Mouse (Mus musculus): ENCODE results near the gene Gm15319. TPM values are rescaled to one million over a fixed set of nuclear protein-coding genes. Genes with fewer than 3 reads are reported as not detected.
"Not testable (repeated sequence)": the region's sequence is repeated elsewhere in the genome, so short reads cannot be mapped to it uniquely, and the experiment has no call there.

Gm15319 gene
- polyA plus RNA-seq (2012; ENCODE audit: insufficient read depth, insufficient read length, missing spikeins), result not detected in 2 replicates

DNA sequence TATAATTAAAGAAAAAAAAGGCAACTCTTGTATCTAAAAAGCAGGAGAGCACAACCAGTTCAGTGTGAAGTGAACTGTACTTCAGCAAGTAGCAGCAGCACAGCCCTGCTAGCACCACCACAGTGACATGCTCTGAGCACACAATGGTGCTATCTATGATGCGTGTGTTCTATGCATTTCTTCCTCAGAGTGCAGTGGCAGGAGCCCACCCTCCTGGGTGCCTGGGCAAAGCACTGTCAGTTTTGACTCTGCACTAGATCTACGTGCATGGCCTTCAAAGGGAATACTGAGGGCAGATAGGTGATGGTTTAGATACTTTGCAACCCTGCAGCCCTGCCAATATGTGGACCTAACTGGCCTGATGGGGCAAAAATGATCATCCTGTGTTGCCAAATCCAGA is at the start of gene Gm15319:
TSS of gene Gm15319 (minus strand) at position 101 of the 400 bp plus-strand sequence.
- H3K4me3 ChIP-seq (ENCODE audit: insufficient read depth, low read depth, low read length); H3K4me1 ChIP-seq (ENCODE audit: control insufficient read depth, insufficient read depth, insufficient read length, low read length); H3K27ac ChIP-seq (replicated peaks; ENCODE audit: low read depth, low read length): not testable (repeated sequence)

DNA sequence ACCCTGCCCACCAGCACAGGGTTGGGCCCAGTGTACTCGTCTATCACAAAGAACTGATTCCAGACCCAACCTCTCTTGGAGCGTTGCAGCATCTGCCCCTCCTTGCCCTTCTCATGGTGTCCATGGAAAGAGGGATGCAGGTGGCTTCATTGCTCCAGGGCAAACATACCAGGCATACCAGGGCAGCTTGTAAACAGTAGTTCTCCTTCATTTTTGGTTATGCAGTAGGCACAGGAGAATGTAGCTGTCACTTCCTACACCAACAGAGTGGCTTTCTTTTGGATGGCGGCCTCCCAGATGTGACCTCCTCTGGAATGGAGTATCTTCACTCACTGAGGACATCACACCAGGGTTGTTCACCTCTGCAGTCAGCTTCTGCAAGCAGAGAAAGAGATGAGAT is 47.3 kb upstream of the Gm15319 start:
- H3K4me3 ChIP-seq (ENCODE audit: insufficient read depth, low read depth, low read length); H3K27ac ChIP-seq (replicated peaks; ENCODE audit: low read depth, low read length); H3K4me1 ChIP-seq (ENCODE audit: control insufficient read depth, insufficient read depth, insufficient read length, low read length): not testable (repeated sequence)

DNA sequence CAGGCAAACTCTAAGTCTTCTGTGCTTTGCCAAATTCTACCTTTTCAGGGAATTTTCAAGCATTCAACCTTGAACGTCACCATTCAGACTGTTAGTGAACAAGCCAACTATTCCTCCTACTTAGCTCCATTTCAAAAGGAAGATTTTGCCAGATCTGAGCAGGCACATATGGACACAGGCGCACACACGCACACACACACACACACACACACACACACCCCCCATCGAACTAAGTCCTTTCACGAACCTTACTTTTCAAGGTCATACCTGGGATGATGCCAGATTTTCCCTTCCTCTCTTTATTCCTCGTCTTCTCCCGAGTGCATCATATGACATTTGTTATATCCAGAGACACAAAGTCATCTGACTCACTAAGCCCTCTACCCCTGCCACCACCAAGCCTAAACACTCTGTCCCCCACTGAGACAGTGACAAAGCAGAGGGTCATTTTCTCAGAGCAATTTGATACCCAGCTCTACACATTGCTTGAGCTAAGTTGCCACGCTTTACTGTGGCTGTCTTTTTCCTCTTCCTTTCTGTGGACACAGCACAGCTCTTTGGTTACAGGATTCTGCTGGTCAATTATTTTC is 45.5 kb upstream of the Gm15319 start:
- not testable (repeated sequence) for H3K4me3 ChIP-seq (ENCODE audit: insufficient read depth, low read depth, low read length); H3K27ac ChIP-seq (replicated peaks; ENCODE audit: low read depth, low read length); H3K4me1 ChIP-seq (ENCODE audit: control insufficient read depth, insufficient read depth, insufficient read length, low read length)

DNA sequence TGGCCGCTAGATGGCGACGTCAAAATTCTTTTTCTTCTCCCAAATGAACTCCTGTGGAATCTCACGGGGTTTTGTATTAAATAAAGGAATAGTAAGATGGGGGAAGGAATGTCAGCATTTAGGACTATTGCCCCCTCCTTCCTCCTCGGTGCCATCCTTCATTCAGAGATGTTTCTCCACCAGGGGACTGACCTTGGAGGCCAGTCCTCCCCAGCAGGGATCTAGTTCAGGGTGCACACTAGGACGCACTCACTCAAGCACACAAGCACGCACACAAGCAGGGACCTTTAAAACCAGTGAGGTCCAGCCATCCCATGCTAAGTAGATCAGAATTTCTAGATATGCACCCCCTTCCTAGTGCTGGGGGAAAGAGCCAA is 26.3 kb upstream of the Gm15319 start:
- not testable (repeated sequence) for H3K27ac ChIP-seq (replicated peaks; ENCODE audit: low read depth, low read length); H3K4me3 ChIP-seq (ENCODE audit: insufficient read depth, low read depth, low read length); H3K4me1 ChIP-seq (ENCODE audit: control insufficient read depth, insufficient read depth, insufficient read length, low read length)

DNA sequence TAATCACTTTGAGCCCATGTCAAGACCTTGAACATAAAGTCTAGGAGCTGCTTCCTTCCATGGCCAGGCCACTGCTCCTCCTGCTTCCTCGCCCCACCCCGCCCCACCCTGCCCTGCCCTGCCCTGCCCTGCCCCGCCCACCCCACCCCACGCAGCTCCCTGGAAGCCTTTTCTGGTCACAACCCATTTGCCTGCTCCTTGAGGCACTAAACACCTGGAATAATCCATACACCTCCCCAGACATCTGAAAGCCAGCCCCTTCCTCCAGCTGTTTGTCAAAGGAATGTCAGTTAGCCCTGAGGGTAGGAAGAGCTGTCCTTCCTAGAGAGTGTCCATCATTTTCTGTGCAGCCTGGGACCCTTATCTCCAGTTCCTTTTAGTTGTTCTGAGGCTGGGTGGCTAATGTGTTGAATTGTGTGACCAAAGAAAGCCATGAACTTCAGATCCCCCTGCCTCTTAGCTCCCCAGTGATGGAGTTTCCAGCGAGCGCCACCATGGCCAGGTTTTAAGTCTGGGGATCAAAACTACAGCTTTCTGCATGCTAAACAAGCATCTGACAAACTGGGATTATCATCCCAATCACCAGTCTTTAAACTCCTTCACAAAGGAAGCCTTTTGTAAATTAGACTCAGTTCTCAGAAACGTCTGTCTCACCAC is 25.8 kb upstream of the Gm15319 start:
- not testable (repeated sequence) for H3K27ac ChIP-seq (replicated peaks; ENCODE audit: low read depth, low read length); H3K4me1 ChIP-seq (ENCODE audit: control insufficient read depth, insufficient read depth, insufficient read length, low read length); H3K4me3 ChIP-seq (ENCODE audit: insufficient read depth, low read depth, low read length)

DNA sequence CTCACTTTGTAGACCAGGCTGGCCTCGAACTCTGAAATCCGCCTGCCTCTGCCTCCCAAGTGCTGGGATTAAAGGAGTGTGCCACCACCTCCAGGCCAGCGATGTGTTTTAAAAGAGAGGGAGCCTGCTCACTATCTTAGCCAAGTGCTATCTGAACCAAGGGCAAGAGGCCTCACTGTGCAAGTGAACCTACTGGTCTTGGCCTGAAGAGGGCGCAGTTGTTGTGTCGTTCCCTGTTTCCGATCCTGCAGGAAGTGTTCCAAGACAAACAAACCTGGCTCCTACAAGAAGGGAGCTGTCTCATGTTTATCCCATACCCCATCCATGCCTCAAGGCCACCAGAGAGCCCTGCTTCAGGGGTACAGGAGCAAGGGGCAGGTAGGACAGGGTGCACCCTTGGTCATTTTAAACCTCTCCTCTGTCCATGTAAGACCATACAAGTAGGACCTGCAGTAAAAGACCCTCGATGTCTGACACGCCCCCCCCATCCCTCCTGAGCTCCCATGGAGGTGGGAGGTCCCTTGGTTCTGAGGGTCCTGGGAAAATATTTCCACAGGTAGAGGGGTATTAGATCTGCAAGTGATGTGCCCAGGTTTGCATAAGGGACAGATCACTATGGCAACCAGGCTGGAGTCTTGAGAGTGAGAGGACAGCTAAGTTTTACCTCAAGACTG is 24.2 kb upstream of the Gm15319 start:
- not testable (repeated sequence) for H3K27ac ChIP-seq (replicated peaks; ENCODE audit: low read depth, low read length); H3K4me1 ChIP-seq (ENCODE audit: control insufficient read depth, insufficient read depth, insufficient read length, low read length); H3K4me3 ChIP-seq (ENCODE audit: insufficient read depth, low read depth, low read length)

DNA sequence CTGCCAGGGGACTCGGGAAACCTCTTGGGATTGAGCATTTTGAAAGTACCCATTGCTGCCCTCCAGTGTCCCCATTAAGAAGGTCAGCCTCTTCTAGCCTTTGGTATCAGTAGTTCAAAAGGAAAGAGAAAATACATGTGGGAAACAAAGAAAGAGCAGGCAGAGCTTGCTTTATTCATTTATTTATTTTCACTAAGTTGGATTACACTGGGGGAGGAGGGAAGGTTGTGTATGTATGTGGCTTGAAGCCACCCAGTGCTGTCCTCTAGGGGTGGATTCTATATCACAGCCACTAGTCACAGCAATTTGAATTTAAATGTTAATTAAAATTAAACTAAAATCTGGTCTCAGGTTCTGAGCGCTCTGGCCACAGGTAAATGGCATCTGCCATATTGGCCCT is 22.0 kb upstream of the Gm15319 start:
- H3K4me1 ChIP-seq (ENCODE audit: control insufficient read depth, insufficient read depth, insufficient read length, low read length); H3K27ac ChIP-seq (replicated peaks; ENCODE audit: low read depth, low read length); H3K4me3 ChIP-seq (ENCODE audit: insufficient read depth, low read depth, low read length): not testable (repeated sequence)

DNA sequence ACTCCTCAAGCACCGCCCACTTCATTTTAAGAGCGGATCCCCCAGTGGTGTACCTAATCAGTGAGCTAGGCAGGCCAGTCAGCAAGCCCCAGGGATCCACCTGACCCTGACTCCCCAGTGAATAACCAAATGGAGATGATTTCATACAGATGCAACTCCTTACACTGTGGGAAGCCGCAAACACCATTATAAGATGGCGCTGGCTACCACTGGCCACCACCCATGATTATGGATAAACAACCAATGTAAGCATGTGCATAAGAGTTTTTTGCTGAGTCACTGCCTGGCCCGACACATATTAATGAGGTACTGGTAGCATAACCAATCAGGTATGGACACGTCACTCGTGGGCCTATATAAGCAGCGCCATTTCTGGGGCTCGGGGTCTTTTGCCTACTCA is 21.1 kb upstream of the Gm15319 start:
- H3K4me1 ChIP-seq (ENCODE audit: control insufficient read depth, insufficient read depth, insufficient read length, low read length); H3K27ac ChIP-seq (replicated peaks; ENCODE audit: low read depth, low read length); H3K4me3 ChIP-seq (ENCODE audit: insufficient read depth, low read depth, low read length): not testable (repeated sequence)

DNA sequence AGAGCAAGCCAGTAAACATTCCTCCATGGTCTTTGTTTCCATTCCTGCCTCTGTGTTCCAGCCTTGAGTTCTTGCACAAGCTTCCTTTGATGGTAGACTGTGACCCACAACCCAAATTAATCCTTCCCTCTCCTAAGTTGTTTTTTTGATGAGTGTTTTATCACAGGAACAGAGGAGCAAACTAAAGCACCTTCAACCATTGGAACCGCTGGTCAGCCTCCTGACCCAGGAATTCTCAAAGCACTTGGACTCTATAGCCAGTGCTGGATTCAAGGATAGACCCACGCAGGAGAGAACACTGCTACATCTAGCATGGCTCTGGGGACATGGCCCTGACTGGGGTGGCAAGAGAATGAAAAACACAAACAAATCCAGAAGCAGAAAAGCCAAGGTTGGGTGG is 19.1 kb upstream of the Gm15319 start:
- H3K4me3 ChIP-seq (ENCODE audit: insufficient read depth, low read depth, low read length); H3K27ac ChIP-seq (replicated peaks; ENCODE audit: low read depth, low read length); H3K4me1 ChIP-seq (ENCODE audit: control insufficient read depth, insufficient read depth, insufficient read length, low read length): not testable (repeated sequence)

DNA sequence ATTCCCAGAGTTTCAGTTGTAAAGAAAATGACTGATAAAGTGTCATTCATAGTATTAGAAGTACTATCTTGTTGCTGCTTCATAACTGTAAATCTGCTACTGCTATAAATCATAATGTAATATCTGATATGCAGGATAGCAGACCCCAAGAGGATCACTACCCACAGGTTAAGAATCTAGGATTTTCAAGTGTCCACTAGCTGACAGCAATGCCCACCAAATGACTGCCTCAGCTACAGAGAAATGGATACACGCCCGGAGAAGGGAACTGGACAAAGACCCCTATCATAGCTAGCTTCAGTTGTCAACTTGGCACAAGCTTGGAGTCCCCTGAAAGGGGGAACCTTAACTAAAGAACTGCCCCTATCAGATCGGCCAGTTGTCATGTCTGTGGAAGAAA is 18.6 kb upstream of the Gm15319 start:
- not testable (repeated sequence) for H3K4me3 ChIP-seq (ENCODE audit: insufficient read depth, low read depth, low read length); H3K27ac ChIP-seq (replicated peaks; ENCODE audit: low read depth, low read length); H3K4me1 ChIP-seq (ENCODE audit: control insufficient read depth, insufficient read depth, insufficient read length, low read length)

DNA sequence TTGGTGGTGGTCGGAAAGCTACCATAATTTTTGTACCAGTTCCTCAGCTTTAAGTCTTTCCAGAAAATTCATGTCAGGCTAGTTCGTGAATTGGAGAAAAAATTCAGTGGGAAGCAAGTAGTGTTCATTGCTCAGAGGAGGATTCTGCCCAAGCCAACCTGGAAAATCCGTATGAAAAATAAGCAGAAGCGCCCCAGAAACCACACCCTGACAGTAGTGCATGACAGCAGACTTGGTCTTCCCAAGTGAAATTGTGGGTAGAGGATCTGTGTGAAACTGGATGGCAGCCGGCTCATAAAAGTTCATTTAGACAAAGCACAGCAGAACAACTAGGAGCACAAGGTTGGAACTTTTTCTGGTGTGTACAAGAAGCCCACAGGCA is 18.2 kb upstream of the Gm15319 start:
- H3K27ac ChIP-seq (replicated peaks; ENCODE audit: low read depth, low read length); H3K4me3 ChIP-seq (ENCODE audit: insufficient read depth, low read depth, low read length); H3K4me1 ChIP-seq (ENCODE audit: control insufficient read depth, insufficient read depth, insufficient read length, low read length): not testable (repeated sequence)

DNA sequence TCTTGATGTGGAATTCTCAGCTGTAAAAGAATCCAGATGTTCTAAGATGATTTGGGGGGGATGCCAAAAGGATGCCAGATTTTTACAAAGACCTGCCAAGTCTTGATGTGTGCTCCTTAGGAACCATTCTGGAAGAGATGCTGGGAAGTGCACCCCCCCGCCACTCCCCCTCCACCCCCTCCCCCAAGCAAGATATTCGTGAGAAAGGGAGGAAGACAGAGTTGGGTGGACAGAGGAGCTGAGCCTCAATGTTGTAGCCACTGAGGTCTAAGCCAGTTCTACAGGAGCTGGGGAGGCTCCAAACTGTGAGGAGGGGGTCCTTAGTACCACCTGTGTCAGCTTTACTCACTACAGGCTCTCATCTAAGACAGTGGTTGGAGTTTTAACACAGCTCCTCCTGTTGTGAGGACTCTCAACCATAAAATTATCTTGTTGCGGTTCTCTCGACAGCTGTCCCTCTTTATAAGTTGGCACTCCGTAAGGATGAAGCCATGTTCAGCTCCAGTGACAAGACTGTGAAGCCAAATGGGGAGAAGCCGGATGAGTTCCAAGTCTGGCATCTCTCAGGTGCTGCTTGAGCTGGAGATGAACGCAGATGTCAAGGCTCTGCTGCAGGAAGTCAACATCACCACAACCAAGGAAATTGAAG is 17.7 kb upstream of the Gm15319 start:
- not testable (repeated sequence) for H3K27ac ChIP-seq (replicated peaks; ENCODE audit: low read depth, low read length); H3K4me3 ChIP-seq (ENCODE audit: insufficient read depth, low read depth, low read length); H3K4me1 ChIP-seq (ENCODE audit: control insufficient read depth, insufficient read depth, insufficient read length, low read length)

DNA sequence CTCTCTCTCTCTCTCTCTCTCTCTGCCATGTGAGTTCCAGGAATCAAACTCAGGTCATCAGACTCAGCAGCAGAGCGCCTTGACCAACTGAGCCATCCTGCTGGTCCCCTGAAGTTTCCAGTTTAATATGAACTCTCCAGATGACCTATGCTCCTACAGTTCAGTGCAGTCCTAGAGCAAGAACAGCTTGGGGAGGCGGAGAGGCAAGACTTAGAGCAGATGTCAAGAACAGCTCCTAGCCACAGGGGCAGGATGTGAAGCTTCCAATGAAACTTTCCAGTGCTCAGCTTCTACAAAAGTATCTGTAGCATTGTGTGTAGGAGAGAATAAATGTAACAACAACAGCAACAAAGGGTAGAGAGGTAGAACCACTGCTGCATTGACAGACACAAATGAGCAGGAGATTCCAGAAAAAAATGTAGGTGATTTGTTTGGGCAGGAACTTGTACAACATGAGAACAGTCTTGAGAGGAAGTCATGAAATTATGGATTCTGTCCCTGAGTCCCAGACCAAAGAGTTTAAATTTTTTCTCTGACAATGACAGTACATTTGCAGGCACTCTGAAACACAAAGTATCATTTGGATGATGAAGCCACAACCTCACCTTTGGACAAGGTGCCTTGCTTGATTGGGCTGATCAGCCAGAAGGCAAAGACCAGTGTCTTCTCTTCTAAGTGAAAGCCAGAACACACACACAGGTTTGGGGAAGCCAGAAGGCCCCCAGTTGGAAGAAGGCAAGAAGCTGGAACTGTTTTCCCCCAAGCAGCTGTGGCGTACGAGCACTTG is 16.8 kb upstream of the Gm15319 start:
- H3K4me1 ChIP-seq (ENCODE audit: control insufficient read depth, insufficient read depth, insufficient read length, low read length); H3K4me3 ChIP-seq (ENCODE audit: insufficient read depth, low read depth, low read length); H3K27ac ChIP-seq (replicated peaks; ENCODE audit: low read depth, low read length): not testable (repeated sequence)

DNA sequence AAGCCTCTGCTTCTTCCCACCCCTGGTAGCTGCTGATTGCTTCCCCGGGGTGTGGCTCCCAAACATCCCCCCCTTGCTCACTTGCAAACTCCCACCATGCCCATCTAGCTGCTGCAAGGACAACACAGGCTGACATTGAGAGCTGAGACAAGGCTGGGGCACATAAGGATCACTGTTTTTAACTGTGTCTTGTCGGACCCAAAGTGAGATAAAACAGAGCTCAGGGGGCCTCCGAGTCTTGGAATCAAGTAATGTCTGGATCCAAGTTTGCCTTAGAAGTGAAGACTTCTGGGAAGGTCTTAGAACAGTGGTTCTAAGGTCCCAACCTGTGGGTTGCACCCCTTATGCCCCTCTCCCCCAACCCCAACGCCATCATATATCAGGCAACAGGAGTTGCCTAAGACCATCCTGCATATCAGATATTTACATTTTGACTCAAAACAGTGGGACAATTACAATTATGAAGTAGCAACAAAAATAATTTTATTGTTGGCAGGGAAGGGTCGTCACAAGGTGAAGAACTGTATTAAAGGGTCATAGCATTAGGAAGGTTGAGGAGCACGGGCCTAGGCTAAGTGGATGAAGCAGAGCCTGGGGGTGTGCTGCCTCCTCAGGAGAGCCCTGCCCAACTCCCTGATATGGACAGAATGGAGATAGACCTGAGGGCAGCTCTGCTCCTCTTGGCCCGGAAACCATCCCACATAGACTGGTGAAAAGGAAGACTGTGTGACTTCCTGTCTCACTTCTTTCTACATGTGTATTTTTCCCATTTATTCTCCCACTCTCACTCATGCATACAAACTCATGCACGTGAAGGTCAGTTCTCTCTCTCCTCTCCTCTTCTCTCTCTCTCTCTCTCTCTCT is 16.0 kb upstream of the Gm15319 start:
- not testable (repeated sequence) for H3K4me3 ChIP-seq (ENCODE audit: insufficient read depth, low read depth, low read length); H3K4me1 ChIP-seq (ENCODE audit: control insufficient read depth, insufficient read depth, insufficient read length, low read length); H3K27ac ChIP-seq (replicated peaks; ENCODE audit: low read depth, low read length)

Measured in brown adipose tissue, adult 24 weeks (tissue).